Mouse (Mus musculus): ENCODE measurements around the gene Runx3. TPM values are rescaled to one million over a fixed set of nuclear protein-coding genes. Genes with fewer than 3 reads are reported as not detected.

The Runx3 gene
- polyA plus RNA-seq, 1 experiment = not detected

DNA sequence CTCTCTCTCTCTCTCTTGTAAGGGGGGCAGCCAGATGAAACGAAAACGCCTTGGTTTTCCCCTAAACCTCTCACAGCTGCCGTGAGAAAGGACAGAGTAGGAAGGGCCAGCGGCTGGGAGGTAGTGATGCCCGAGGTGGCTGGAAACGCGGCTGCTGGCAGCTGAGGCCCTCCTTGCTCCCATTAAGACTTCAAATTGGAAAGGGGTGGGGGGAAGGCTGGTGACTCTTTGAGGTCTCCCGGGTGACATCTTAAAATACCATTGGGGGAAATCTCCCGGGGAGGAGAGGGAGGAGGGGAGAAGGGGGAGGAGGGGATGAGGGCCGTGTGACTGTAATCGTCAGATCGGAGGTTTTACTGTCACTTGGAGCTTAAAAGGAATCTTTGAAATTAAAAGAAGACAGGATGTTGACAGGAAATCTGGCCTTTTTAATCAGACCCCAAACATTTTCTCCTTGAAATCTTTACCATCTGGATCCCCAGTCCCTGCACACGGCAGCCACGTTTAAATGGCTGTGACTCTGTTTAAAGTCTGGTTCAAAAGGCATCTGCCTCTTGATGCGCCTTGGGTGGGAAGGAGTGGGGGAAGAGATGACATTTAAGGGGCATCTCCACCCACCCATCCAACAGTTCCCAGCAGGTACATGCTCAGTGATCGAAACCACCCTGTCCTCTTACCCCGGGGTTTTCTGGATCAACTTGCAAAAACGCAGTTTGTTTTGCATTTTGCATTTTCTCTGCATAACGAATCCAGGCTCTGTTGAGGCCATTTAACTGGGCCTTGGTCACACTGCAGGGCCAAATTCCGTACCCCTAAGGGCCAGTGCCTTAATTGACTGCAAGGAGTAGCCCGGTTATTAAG, 33.9 kb downstream of the Runx3 start:
- Histone ChIP-seq H3K4me3 (ENCODE audit: insufficient read depth, low read length) (no peak overlapping the region), H3K4me1 (ENCODE audit: control insufficient read depth, insufficient read depth, low read length) (no peaks in the 10 kb centered on the region), H3K27ac (ENCODE audit: insufficient read depth, low read length) (no peak overlapping the region)
- no peak for TF ChIP-seq CTCF (IDR thresholded peaks at IDR 0.05; ENCODE audit: extremely low read depth, insufficient read depth, low read length)
- TF ChIP-seq POLR2A (IDR thresholded peaks at IDR 0.05; ENCODE audit: extremely low read depth, insufficient read depth, low read length) = no peak

DNA sequence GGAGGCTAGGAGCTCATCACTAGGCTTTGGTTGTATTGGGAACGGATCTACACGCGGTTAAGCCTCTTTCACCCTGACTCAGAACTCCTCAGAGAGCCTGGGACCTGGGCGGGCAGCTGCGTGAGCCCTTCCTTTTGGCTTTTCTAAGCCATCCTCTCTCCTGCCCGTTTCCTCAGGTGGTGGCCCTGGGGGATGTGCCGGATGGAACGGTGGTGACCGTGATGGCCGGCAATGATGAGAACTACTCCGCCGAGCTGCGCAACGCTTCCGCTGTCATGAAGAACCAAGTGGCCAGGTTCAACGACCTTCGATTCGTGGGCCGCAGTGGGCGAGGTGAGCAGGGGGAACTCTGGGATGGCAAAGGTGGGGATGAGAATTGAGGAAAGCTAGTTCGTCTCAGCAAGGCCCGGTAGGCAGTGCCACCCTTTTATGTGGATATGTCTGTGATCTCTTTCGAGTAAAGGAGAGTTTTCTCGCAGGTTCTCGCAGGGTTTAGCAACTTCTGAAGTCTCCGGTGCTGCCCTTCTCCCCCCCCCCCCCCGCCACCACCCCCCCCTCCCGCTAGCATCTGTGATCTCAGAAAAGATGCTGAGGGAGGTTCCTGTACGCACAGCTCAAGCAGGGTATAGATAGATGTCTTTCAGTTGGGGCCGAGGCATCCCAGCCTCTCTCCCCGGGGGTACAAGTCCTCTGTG, 34.8 kb downstream of the Runx3 start:
- no peak overlapping the region for H3K27ac ChIP-seq (ENCODE audit: insufficient read depth, low read length)
- TF ChIP-seq POLR2A (IDR thresholded peaks at IDR 0.05; ENCODE audit: extremely low read depth, insufficient read depth, low read length) = no peak
- TF ChIP-seq CTCF (IDR thresholded peaks at IDR 0.05; ENCODE audit: extremely low read depth, insufficient read depth, low read length) = no peak

DNA sequence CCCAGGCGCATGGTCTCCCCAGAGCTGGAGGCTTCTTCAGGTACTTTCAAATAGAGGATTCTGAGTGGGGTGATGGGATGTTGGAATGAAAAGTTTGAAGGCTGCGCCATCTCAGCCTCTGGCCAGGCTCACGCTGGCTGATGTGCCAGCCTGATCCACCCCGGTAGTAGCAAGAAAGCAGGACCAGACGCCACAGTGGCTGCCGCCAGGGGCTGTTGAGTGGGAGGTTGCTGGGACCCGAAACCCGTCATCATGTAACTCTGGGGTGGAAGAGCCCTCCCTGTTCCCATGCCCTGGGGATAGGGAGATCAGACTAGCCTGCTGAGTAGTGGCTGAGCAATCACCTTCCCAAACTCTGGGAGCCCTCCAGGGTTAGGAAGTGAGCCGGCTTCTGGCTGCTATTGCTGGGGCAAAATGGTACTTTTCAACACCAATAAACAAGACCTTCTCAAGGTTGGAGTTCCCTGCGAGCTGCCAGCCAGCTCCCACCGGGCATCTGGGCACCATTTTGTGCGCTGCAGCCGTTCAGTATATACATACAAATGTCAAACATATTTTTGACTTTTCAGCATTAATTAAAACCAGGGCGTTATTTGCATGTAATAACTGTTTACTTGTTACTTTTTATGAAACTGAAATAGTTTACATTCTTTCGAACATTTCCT, 35.5 kb downstream of the Runx3 start:
- Histone ChIP-seq H3K27ac (ENCODE audit: insufficient read depth, low read length) (no peak overlapping the region), H3K4me1 (ENCODE audit: control insufficient read depth, insufficient read depth, low read length) (no peaks in the 10 kb centered on the region), H3K4me3 (ENCODE audit: insufficient read depth, low read length) (no peak overlapping the region)
- no peak for TF ChIP-seq POLR2A (IDR thresholded peaks at IDR 0.05; ENCODE audit: extremely low read depth, insufficient read depth, low read length)
- TF ChIP-seq CTCF (IDR thresholded peaks at IDR 0.05; ENCODE audit: extremely low read depth, insufficient read depth, low read length) = no peak

More for the DNA sequence above, 34.8 kb downstream of the Runx3 start:
- no peak overlapping the region for H3K4me3 ChIP-seq (ENCODE audit: insufficient read depth, low read length)
- H3K4me1 ChIP-seq (ENCODE audit: control insufficient read depth, insufficient read depth, low read length) = no peaks in the 10 kb centered on the region

DNA sequence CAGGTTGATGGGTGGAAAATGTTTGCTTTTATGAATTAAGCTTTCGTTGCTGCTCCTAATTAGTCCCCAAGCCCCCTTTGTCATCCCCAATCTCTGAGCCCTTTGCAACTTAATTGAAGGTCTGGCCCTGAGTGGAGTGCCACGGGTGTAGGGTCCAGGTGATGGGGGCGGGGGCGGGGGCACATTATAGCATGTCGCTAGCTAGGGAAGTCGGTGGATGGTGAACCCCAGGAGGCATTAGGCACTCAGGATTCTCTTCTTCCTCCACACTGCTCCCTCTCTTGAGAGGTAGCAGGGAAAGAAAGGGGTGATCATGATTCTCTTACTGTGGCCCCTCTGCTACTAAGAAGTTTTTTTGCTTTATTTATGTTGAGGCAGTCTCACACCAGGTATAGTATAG, 36.1 kb downstream of the Runx3 start:
- TF ChIP-seq CTCF (IDR thresholded peaks at IDR 0.05; ENCODE audit: extremely low read depth, insufficient read depth, low read length) (no peak), POLR2A (IDR thresholded peaks at IDR 0.05; ENCODE audit: extremely low read depth, insufficient read depth, low read length) (no peak)
- H3K4me3 ChIP-seq (ENCODE audit: insufficient read depth, low read length) = no peak overlapping the region
- H3K4me1 ChIP-seq (ENCODE audit: control insufficient read depth, insufficient read depth, low read length) = no peaks in the 10 kb centered on the region

DNA sequence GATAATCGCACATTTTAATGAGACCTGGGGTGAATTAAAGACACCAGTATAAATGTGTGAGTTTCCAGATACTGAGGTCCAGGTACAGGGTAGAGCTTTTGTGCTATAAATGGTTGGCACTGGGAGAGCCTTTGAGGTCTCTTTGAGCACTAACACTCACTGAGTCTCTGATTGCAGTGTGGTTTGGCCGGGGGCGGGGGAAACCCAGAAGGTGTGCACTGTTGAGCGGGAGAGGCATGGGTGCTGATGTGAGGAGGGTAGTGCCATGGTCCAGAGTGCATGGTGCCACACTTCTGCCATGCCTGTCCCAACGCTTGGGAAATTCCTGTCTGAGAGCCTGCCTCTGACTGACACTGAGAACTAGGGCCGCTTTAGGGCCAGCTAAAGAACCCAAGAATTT, 36.9 kb downstream of the Runx3 start:
- Histone ChIP-seq H3K27ac (ENCODE audit: insufficient read depth, low read length) (no peak overlapping the region), H3K4me3 (ENCODE audit: insufficient read depth, low read length) (no peak overlapping the region), H3K4me1 (ENCODE audit: control insufficient read depth, insufficient read depth, low read length) (no peaks in the 10 kb centered on the region)
- TF ChIP-seq CTCF (IDR thresholded peaks at IDR 0.05; ENCODE audit: extremely low read depth, insufficient read depth, low read length) (no peak), POLR2A (IDR thresholded peaks at IDR 0.05; ENCODE audit: extremely low read depth, insufficient read depth, low read length) (no peak)

More for the DNA sequence above, 36.1 kb downstream of the Runx3 start:
- no peak overlapping the region for H3K27ac ChIP-seq (ENCODE audit: insufficient read depth, low read length)

DNA sequence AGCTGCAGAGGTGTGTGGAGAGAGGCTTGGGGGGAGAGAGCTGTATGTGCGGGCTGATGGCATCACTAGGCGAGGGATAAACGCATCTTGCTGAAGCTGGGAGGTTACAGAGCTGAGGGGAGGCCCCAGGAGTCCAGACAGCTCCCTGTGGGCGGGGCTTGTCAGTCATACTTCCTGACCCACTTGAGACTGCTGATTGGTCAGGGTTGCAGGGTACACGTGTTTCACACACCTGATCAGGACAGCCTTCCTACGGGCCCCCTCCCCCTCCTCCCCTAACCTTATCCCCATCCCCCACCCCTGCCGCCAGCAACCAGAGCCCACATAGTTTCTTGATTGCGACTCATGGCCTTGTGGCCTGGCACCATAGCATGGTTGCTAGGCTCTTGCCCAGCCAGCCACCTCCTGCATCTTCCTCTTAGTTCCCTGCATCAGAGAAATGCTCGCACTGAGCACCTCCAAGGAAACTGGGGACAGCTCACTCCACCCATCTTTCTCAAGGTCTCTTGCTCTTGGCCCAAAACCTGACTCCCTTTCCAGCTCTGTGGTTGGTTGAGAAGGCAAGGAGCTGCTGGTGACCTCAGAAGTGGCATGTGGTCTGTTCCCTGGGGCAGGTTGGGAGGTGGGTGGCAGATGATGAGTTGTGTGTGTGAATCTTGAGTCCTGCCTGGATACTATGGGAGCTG, 38.4 kb downstream of the Runx3 start:
- no peak overlapping the region for H3K4me3 ChIP-seq (ENCODE audit: insufficient read depth, low read length)
- H3K27ac ChIP-seq (ENCODE audit: insufficient read depth, low read length) = no peak overlapping the region

DNA sequence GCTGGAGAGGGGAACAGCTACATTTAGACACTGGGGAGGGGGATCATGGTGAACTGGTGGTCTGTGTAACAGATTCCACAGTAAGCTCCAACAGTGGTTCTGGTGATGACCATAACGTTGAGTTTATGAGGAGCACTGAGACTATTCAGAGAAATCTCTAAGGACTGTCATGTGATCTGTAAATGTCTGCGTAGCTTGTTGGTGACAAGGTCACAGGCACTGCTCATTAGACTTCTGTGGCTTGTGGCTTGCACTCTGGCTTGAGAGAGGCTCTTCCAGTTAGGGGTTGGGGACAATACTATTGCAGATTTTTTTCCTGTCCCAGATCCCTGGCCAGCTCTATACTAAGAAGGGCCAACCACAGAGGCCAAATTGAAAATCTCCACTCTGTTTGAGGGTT, 39.2 kb downstream of the Runx3 start:
- H3K4me3 ChIP-seq (ENCODE audit: insufficient read depth, low read length) = no peak overlapping the region
- no peak overlapping the region for H3K27ac ChIP-seq (ENCODE audit: insufficient read depth, low read length)
- no peak for TF ChIP-seq CTCF (IDR thresholded peaks at IDR 0.05; ENCODE audit: extremely low read depth, insufficient read depth, low read length)
- TF ChIP-seq POLR2A (IDR thresholded peaks at IDR 0.05; ENCODE audit: extremely low read depth, insufficient read depth, low read length) = no peak
- H3K4me1 ChIP-seq (ENCODE audit: control insufficient read depth, insufficient read depth, low read length) = no peaks in the 10 kb centered on the region

More for the DNA sequence above, 38.4 kb downstream of the Runx3 start:
- H3K4me1 ChIP-seq (ENCODE audit: control insufficient read depth, insufficient read depth, low read length) = no peaks in the 10 kb centered on the region
- TF ChIP-seq CTCF (IDR thresholded peaks at IDR 0.05; ENCODE audit: extremely low read depth, insufficient read depth, low read length) (no peak), POLR2A (IDR thresholded peaks at IDR 0.05; ENCODE audit: extremely low read depth, insufficient read depth, low read length) (no peak)

DNA sequence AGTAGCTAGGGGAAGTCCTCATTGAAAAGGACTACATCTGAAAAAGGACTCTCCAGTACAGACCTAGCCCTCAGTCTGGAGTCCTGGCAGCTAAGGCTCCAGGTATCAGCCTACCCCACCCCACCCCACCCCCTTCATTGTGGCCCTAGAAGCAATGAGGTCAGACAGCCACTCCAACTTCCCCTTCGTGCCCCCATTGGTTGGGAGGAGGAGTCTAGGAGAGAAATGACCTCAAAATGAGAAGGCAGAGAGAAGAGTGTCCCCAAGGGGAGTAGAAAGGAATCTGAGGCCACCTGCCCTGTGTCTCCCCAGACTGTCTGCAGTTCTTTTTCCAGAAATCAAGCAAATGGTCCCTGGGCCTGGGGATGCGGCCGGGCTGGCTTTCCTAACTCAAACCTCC, 39.7 kb downstream of the Runx3 start:
- Histone ChIP-seq H3K4me3 (ENCODE audit: insufficient read depth, low read length) (no peak overlapping the region), H3K27ac (ENCODE audit: insufficient read depth, low read length) (no peak overlapping the region), H3K4me1 (ENCODE audit: control insufficient read depth, insufficient read depth, low read length) (no peaks in the 10 kb centered on the region)
- TF ChIP-seq CTCF (IDR thresholded peaks at IDR 0.05; ENCODE audit: extremely low read depth, insufficient read depth, low read length) (no peak), POLR2A (IDR thresholded peaks at IDR 0.05; ENCODE audit: extremely low read depth, insufficient read depth, low read length) (no peak)

DNA sequence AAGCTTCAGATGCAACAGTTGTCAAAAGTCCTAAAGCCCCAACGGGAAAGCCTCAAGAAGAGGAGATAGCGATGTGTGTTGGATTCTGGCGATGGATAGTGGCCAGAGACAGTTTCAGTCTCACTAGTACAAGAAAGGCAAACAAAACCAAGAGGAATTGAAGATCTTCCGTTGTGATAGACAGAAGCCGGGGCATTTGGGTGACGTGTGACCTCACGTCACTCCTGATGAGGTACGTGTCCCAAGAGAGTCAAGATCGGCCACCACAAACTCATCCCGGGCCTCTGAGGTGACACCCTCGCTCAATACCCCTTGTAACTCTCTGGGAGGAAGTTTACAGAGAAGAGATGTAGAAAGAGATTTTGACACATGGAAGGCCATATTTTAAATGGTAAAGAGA, 41.0 kb downstream of the Runx3 start:
- Histone ChIP-seq H3K4me1 (ENCODE audit: control insufficient read depth, insufficient read depth, low read length) (no peaks in the 10 kb centered on the region), H3K4me3 (ENCODE audit: insufficient read depth, low read length) (no peak overlapping the region), H3K27ac (ENCODE audit: insufficient read depth, low read length) (no peak overlapping the region)
- TF ChIP-seq POLR2A (IDR thresholded peaks at IDR 0.05; ENCODE audit: extremely low read depth, insufficient read depth, low read length) = no peak

All from cortical plate, adult 2 months (tissue).